Mouse (Mus musculus) liver, embryonic 18 days (tissue): Measurements from ENCODE around the gene Olfr347. TPM values are rescaled to one million over a fixed set of nuclear protein-coding genes. Genes with fewer than 3 reads are reported as not detected.

Source experiments
- polyA plus RNA-seq: library from polyadenylated mRNA; depleted of rRNA; stranded (reverse); fragments of >200 nt; gene quantifications from 2 replicates; pipeline ENCODE4 v1.2.3, GENCODE M21; 2012; rRNA removed

Olfr347 gene
- not detected in 2 replicates for polyA plus RNA-seq

GRCm38 (mm10) chr2:36731602-36732001, at the start of gene Olfr347:
Gene Olfr347 (plus strand): TSS chr2:36731902.

GRCm38 (mm10) chr2:36685488-36685887, 46.2 kb upstream of the Olfr347 start, which contains the start of gene Olfr346:
Gene Olfr346 (plus strand): TSS chr2:36685788.

GRCm38 (mm10) chr2:36783976-36784375, 52.3 kb downstream of the Olfr347 start, which contains the start of gene Olfr348:
Gene Olfr348 (plus strand): TSS chr2:36784276.

Other genes with a start within 250 kb of the Olfr347 start
- not detected in 2 replicates for gene Olfr341, start 249.4 kb upstream of the Olfr347 start, polyA plus RNA-seq
- not detected in 2 replicates for gene Olfr342, start 206.9 kb upstream of the Olfr347 start, polyA plus RNA-seq
- not detected in 2 replicates for gene Olfr344, start 165.2 kb upstream of the Olfr347 start, polyA plus RNA-seq
- gene Olfr345, start 91.9 kb upstream of the Olfr347 start, polyA plus RNA-seq = not detected in 2 replicates
- not detected in 2 replicates for gene Olfr346, start 46.1 kb upstream of the Olfr347 start, polyA plus RNA-seq
- not detected in 2 replicates for gene Olfr348, start 52.4 kb downstream of the Olfr347 start, polyA plus RNA-seq
- gene Olfr50, start 58.6 kb downstream of the Olfr347 start, polyA plus RNA-seq = not detected in 2 replicates
- not detected in 2 replicates for gene Olfr3, start 85.1 kb downstream of the Olfr347 start, polyA plus RNA-seq
- not detected in 2 replicates for gene Olfr350, start 114.4 kb downstream of the Olfr347 start, polyA plus RNA-seq
- not detected in 2 replicates for gene Olfr351, start 130.8 kb downstream of the Olfr347 start, polyA plus RNA-seq
- not detected in 2 replicates for gene Olfr352, start 136.6 kb downstream of the Olfr347 start, polyA plus RNA-seq
- not detected in 2 replicates for gene Olfr353, start 161.0 kb downstream of the Olfr347 start, polyA plus RNA-seq
- not detected in 2 replicates for gene Olfr354, start 173.8 kb downstream of the Olfr347 start, polyA plus RNA-seq
- not detected in 2 replicates for gene Olfr355, start 197.0 kb downstream of the Olfr347 start, polyA plus RNA-seq
- not detected in 2 replicates for gene Olfr356, start 205.2 kb downstream of the Olfr347 start, polyA plus RNA-seq